Mouse (Mus musculus): ENCODE measurements around the gene Klri2. TPM values are rescaled to one million over a fixed set of nuclear protein-coding genes. Genes with fewer than 3 reads are reported as not detected.
"Not testable (repeated sequence)": the region's sequence is repeated elsewhere in the genome, so short reads cannot be mapped to it uniquely, and the experiment has no call there.

Gene Klri2
- polyA plus RNA-seq (2012; rRNA removed) = not detected in 2 replicates

DNA sequence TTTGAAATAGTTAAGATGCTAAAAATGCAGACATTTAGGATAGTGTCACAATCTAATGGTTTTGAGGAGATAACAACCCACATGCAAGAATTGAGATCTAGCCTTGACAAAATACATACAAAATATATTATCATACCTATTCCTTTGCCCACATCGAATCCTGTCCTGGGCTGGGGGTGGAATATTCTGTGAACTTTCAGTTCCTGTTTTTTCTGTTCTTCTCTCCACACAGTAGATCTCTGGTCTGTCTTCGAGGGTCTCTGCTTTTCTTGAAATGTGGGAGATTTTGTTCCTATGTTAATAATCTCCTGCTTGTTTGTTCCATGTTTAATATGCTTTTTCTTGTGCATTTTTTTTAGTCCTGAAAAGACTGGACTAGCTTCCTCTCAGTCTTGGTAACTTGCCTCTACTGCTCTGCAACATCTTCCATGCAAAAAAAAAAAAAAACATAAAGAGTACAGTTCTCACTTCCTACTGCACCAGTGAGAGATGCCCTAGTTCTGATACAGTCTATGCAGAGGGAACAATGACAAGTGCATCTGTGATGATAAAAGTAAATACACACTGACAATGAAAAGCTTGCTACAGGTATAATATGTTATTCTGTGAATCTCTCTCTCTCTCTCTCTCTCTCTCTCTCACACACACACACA is at the start of gene Klri2:
Gene Klri2, minus strand, starts transcription at position 416 of the 653 bp plus-strand sequence.
- Histone ChIP-seq H3K27me3 (ENCODE audit: control insufficient read depth, insufficient read depth, low read length) (no peaks in the 10 kb centered on the region), H3K4me1 (ENCODE audit: control insufficient read depth, insufficient read depth, insufficient read length, low read length) (no peaks in the 10 kb centered on the region), H3K36me3 (ENCODE audit: control insufficient read depth, insufficient read depth, low read length) (no peaks in the 10 kb centered on the region), H3K4me3 (ENCODE audit: low read depth, low read length) (no peak within 1 kb of the TSS), H3K27ac (ENCODE audit: insufficient read depth, low read depth, low read length) (no peak within 1 kb of the TSS)
- TF ChIP-seq CTCF (IDR thresholded peaks at IDR 0.05; ENCODE audit: extremely low read depth, insufficient read length, insufficient replicate concordance, low read depth, low read length) (no peak), POLR2A (IDR thresholded peaks at IDR 0.05; ENCODE audit: low read depth, low read length) (no peak)
- WGBS = 49% methylated on average over 2 of the region's 2 CpGs

DNA sequence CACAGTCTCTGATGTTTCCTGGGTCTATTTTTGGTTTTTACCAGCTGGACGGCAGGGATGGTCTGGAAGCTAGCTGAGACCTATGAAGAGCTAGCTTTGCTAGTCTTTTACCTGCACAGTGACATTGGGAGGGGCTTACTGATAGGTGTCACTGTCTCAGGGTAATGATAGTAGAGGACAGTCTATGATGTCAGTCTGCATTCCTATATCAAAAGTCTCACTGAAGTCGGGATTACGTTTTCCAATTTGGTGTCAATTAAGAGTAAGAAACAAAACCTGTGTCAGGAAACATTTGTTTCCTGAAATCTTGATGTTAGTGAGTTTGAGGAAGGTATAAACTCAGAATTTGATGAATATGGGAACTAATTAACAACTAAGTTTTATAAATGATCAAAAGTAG is 43.9 kb upstream of the Klri2 start, which contains the start of gene Gm156:
Gene Gm156, minus strand, starts transcription at position 101 of the 400 bp plus-strand sequence.
- H3K27ac ChIP-seq (ENCODE audit: insufficient read depth, low read depth, low read length); H3K4me3 ChIP-seq (ENCODE audit: low read depth, low read length); H3K36me3 ChIP-seq (ENCODE audit: control insufficient read depth, insufficient read depth, low read length); H3K4me1 ChIP-seq (ENCODE audit: control insufficient read depth, insufficient read depth, insufficient read length, low read length); H3K27me3 ChIP-seq (ENCODE audit: control insufficient read depth, insufficient read depth, low read length): not testable (repeated sequence)
- 85% methylated on average over 3 of the region's 3 CpGs for WGBS

DNA sequence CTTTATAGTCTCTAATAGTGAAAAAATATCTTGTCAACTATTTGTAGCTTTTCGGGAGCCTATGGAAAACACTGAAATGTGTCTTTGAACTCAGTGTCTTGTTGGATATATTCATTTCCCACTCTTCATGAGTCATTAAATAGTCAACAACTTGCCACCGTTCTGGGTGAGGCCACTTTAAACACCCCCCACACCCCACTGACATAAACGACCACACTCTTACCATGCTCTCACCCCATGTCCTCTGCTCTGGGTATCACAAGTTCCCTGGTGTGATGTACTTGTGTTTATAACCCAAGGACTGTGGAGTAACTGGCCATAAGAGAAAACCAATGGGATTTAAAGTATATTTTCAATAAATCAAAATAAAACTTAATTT is 7.4 kb upstream of the Klri2 start:
- no peaks in the 10 kb centered on the region for H3K27me3 ChIP-seq (ENCODE audit: control insufficient read depth, insufficient read depth, low read length)
- H3K36me3 ChIP-seq (ENCODE audit: control insufficient read depth, insufficient read depth, low read length) = no peaks in the 10 kb centered on the region
- TF ChIP-seq CTCF (IDR thresholded peaks at IDR 0.05; ENCODE audit: extremely low read depth, insufficient read length, insufficient replicate concordance, low read depth, low read length) (no peak), POLR2A (IDR thresholded peaks at IDR 0.05; ENCODE audit: low read depth, low read length) (no peak)
- 60% methylated on average over 3 of the region's 3 CpGs for WGBS
- no peak overlapping the region for H3K27ac ChIP-seq (ENCODE audit: insufficient read depth, low read depth, low read length)
- no peaks in the 10 kb centered on the region for H3K4me1 ChIP-seq (ENCODE audit: control insufficient read depth, insufficient read depth, insufficient read length, low read length)
- H3K4me3 ChIP-seq (ENCODE audit: low read depth, low read length) = no peak overlapping the region

DNA sequence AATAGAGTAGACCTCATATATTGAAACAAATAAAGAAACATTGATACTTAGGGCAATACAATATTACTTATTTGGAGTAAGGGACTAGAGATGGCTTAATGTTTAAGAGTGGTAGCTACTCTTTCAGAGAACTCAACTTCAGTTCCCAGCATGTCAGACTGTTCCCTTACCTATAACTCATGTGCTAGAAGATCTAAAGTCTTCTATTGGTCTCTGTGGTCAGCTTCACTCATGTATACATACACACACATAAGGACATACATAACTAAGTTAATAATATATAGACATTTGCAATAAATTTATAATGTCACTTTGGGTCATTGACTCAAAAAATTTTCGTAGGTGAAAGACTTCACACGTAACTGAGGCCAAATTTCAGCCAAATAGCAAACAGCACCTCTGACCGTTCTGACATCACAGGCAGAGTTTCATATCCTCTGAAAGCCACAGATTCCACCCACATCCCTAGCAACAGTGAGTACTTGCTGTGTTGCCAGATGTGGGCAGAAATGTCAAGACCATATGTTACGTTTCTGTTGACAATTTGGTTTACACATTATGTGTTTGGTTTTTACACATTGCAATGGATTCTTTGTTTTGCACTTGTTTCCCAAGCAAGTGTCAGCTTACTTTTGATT is 6.9 kb upstream of the Klri2 start:
- Histone ChIP-seq H3K27ac (ENCODE audit: insufficient read depth, low read depth, low read length) (no peak overlapping the region), H3K36me3 (ENCODE audit: control insufficient read depth, insufficient read depth, low read length) (no peaks in the 10 kb centered on the region), H3K27me3 (ENCODE audit: control insufficient read depth, insufficient read depth, low read length) (no peaks in the 10 kb centered on the region), H3K4me3 (ENCODE audit: low read depth, low read length) (no peak overlapping the region), H3K4me1 (ENCODE audit: control insufficient read depth, insufficient read depth, insufficient read length, low read length) (no peaks in the 10 kb centered on the region)
- TF ChIP-seq CTCF (IDR thresholded peaks at IDR 0.05; ENCODE audit: extremely low read depth, insufficient read length, insufficient replicate concordance, low read depth, low read length) = no peak
- no peak for TF ChIP-seq POLR2A (IDR thresholded peaks at IDR 0.05; ENCODE audit: low read depth, low read length)
- 63% methylated on average over 4 of the region's 4 CpGs for WGBS

DNA sequence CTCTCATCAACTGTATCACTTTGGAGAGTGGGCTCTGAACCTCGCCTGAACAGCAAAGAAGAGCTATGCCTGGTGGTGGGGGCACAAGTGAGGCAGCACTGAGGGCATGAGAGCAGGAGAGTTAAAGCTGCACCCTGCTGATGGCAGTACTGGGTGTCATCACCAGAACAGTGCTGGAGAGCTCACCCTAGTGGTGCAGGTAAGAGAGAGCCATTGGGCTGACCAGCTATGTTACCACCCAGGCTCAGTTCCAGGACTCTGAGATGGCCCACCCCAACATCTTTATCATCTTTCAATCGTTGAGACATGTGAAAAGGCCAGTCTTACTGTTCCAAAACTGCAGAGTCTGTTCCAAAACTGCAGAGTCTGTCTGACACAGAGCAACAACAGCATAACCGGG is 5.9 kb upstream of the Klri2 start:
- Histone ChIP-seq H3K36me3 (ENCODE audit: control insufficient read depth, insufficient read depth, low read length) (no peaks in the 10 kb centered on the region), H3K4me1 (ENCODE audit: control insufficient read depth, insufficient read depth, insufficient read length, low read length) (no peaks in the 10 kb centered on the region), H3K4me3 (ENCODE audit: low read depth, low read length) (no peak overlapping the region), H3K27ac (ENCODE audit: insufficient read depth, low read depth, low read length) (no peak overlapping the region), H3K27me3 (ENCODE audit: control insufficient read depth, insufficient read depth, low read length) (no peaks in the 10 kb centered on the region)
- 57% methylated on average over 3 of the region's 3 CpGs for WGBS
- no peak for TF ChIP-seq CTCF (IDR thresholded peaks at IDR 0.05; ENCODE audit: extremely low read depth, insufficient read length, insufficient replicate concordance, low read depth, low read length)
- TF ChIP-seq POLR2A (IDR thresholded peaks at IDR 0.05; ENCODE audit: low read depth, low read length) = no peak

DNA sequence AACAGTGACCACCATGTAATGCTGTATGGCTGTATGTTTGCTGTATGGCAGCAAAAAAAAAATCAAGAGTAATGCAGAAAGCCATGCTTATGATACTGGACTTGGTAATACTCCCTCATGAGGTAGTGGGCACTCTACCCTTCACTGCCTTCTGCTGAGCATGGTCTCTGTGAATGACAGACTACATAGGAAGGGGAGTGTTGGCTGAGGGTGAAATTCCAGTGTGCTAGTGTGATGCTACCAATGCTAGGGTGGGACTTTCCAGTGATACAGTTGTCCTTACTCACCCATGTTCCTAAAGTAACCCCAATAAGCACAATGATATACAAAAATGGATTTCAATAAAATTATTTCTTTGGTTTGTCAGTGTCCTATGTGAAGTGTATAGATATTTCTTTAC is 3.9 kb downstream of the Klri2 start:
- H3K36me3 ChIP-seq (ENCODE audit: control insufficient read depth, insufficient read depth, low read length) = no peaks in the 10 kb centered on the region
- H3K4me1 ChIP-seq (ENCODE audit: control insufficient read depth, insufficient read depth, insufficient read length, low read length) = no peaks in the 10 kb centered on the region
- TF ChIP-seq CTCF (IDR thresholded peaks at IDR 0.05; ENCODE audit: extremely low read depth, insufficient read length, insufficient replicate concordance, low read depth, low read length) (no peak), POLR2A (IDR thresholded peaks at IDR 0.05; ENCODE audit: low read depth, low read length) (no peak)
- no peaks in the 10 kb centered on the region for H3K27me3 ChIP-seq (ENCODE audit: control insufficient read depth, insufficient read depth, low read length)
- H3K4me3 ChIP-seq (ENCODE audit: low read depth, low read length) = no peak overlapping the region
- no peak overlapping the region for H3K27ac ChIP-seq (ENCODE audit: insufficient read depth, low read depth, low read length)

DNA sequence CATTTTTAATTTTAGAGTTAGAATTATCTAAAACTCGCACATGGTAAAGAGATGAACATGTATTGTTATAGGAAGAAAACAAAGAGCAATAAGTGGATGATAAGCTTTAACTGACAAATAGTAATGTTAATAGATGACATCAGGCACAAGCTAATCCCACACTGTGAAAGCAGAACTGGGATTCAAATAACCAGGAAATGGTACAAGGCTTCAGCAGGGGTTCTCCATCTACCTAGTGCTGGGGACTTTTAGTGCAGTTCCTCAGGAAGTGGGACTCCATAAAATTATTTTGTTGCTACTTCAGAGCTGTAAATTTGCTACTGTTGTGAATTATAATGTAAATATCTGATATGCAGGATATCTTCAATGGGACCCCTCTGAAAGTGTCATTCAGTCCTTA is 13.0 kb downstream of the Klri2 start:
- 86% methylated on average over 1 of the region's 1 CpGs for WGBS
- no peaks in the 10 kb centered on the region for H3K36me3 ChIP-seq (ENCODE audit: control insufficient read depth, insufficient read depth, low read length)

More for the DNA sequence above, 13.0 kb downstream of the Klri2 start:
- H3K27me3 ChIP-seq (ENCODE audit: control insufficient read depth, insufficient read depth, low read length) = no peaks in the 10 kb centered on the region
- TF ChIP-seq POLR2A (IDR thresholded peaks at IDR 0.05; ENCODE audit: low read depth, low read length) (no peak), CTCF (IDR thresholded peaks at IDR 0.05; ENCODE audit: extremely low read depth, insufficient read length, insufficient replicate concordance, low read depth, low read length) (no peak)
- H3K4me3 ChIP-seq (ENCODE audit: low read depth, low read length) = no peak overlapping the region
- no peaks in the 10 kb centered on the region for H3K4me1 ChIP-seq (ENCODE audit: control insufficient read depth, insufficient read depth, insufficient read length, low read length)
- no peak overlapping the region for H3K27ac ChIP-seq (ENCODE audit: insufficient read depth, low read depth, low read length)

Measured in small intestine, adult 2 months (tissue).